Mouse (Mus musculus) forebrain, embryonic 16.5 days (tissue): ENCODE results near the gene Ttbk2. TPM values are rescaled to one million over a fixed set of nuclear protein-coding genes. Genes with fewer than 3 reads are reported as not detected.

Experiments used
- ATAC-seq: fragments of 200-750 bp; cut with Nextera tagmentation; 2 replicates; pipeline ENCODE4 v1.8.0; 2017; ENCODE audit warnings: mild to moderate bottlenecking, moderate library complexity
- H3K27ac ChIP-seq: fragments of 300-500 bp; sonication (generic); 2 replicates; pipeline ENCODE4 v1.5.1; 2014; ENCODE audit warnings: low read length, control low read depth
- H3K27me3 ChIP-seq: fragments of 300-500 bp; sonication (generic); replicated peaks from 2 replicates; pipeline ENCODE4 v1.6.1; 2014; ENCODE audit warnings: low read length; ENCODE audit not compliant: control insufficient read depth, insufficient read depth
- H3K36me3 ChIP-seq: fragments of 300-500 bp; sonication (generic); 2 replicates; pipeline ENCODE4 v1.6.1; 2014; ENCODE audit not compliant: control insufficient read depth, insufficient read depth
- H3K4me1 ChIP-seq: fragments of 300-500 bp; sonication (generic); replicated peaks from 2 replicates; pipeline ENCODE4 v1.6.1; 2014; ENCODE audit warnings: low read length; ENCODE audit not compliant: control insufficient read depth, insufficient read depth
- H3K4me2 ChIP-seq: fragments of 300-500 bp; sonication (generic); 2 replicates; pipeline ENCODE4 v1.6.1; 2014; ENCODE audit warnings: mild to moderate bottlenecking, low read length, control low read depth
- H3K4me3 ChIP-seq: fragments of 300-500 bp; sonication (generic); replicated peaks from 2 replicates; pipeline ENCODE4 v1.5.1; 2014; ENCODE audit warnings: mild to moderate bottlenecking, low read length, control low read depth
- H3K9ac ChIP-seq: fragments of 300-500 bp; sonication (generic); replicated peaks from 2 replicates; pipeline ENCODE4 v1.6.1; 2014; ENCODE audit warnings: low read depth, low read length, control low read depth
- H3K9me3 ChIP-seq: fragments of 300-500 bp; sonication (generic); 2 replicates; pipeline ENCODE4 v1.6.1; 2016; ENCODE audit warnings: low read length; ENCODE audit not compliant: control insufficient read depth
- WGBS: fragments of 180-500 bp; shearing (Covaris S2); extraction: QIAGEN DNeasy Blood & Tissue Kit; methylation state at CpG from one replicate; pipeline ENCODE4 v1.1.7; 2014; 5-methylcytosine and 5-hydroxymethylcytosine counted together
- polyA plus RNA-seq: library from polyadenylated mRNA; unstranded; fragments of >200 nt; fragmentation: Nextera tagmentation; extraction: Ambion mirVana; gene quantifications from 2 replicates; pipeline ENCODE4 v1.2.1, GENCODE M21; 2015

Ttbk2 gene
- 11.9 and 12.5 TPM in 2 replicates for polyA plus RNA-seq

DNA sequence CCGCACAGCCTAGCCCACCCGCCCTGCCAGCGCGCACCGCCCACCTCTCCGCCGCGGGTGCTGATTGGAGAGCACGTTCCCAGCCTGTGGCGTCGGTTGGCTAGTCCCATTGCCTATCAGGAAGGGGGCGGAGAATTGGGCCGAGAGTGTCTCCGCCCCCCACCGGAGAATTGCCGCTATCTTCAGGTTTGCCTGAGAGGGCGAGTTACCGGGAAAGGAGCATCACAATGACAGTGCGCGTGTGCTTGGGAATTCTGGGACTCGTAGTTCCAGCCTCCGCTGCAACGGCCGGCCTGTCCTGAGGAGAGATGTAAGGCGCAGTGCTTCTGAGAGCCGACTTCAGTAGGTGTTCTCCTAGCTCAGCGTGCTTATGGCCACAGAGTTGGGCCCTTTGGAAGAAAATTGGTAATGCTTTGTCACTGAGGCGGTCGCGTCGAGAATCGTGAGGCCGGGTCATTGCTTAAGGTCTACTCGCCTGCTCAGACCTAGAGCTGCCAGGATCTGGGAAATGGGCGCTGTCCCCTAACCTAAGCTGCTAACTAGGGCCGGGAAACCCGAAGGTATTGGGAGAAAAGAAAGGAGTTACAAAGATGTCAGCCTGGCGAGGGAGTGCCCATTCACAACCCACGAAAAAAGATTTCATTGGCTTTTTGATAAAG lies at the start of gene Ttbk2:
Gene Ttbk2 (minus strand): TSS at position 181 of the 659 bp plus-strand sequence.
- Histone ChIP-seq H3K9ac (peak within 1 kb of the TSS; percentile 90), H3K4me3 (peak within 1 kb of the TSS; percentile 99), H3K36me3 (no peaks in the 10 kb centered on the region), H3K27me3 (no peaks in the 10 kb centered on the region), H3K27ac (peak within 1 kb of the TSS; percentile 79), H3K4me2 (peak within 1 kb of the TSS; percentile 57), H3K9me3 (no peaks in the 10 kb centered on the region), H3K4me1 (peaks cover 18% of the 10 kb centered on the region)
- WGBS = under 1% methylated on average over 39 of the region's 39 CpGs
- peak; percentile 100 for ATAC-seq

- peaks cover 14% of the 10 kb centered on the region for H3K36me3 ChIP-seq
These were observed 46.0 kb upstream of the Ttbk2 start for GRCm38 (mm10) chr2:120896361-120896760.

DNA sequence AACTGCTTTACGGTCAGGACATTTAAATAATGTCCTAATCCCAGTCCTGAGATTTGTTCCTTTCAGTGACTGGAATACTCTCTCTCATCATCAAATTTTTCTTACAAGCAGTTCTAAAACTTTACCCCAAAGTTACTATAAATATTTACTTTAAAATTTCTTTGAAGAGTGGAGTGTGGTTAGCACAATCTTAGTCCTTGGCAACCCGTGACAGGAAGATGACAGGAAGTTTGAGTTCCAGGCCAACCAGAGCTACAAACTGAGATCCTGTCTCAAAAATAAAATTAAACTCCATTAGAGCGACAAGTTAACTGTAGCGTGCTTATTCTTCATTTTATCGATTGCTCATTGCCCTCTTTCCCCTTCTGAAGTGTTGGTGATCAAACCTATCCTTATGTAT lies 37.2 kb upstream of the Ttbk2 start:
- Histone ChIP-seq H3K9ac (no peak overlapping the region), H3K27me3 (no peaks in the 10 kb centered on the region), H3K4me2 (no peak overlapping the region), H3K9me3 (no peaks in the 10 kb centered on the region), H3K27ac (no peak overlapping the region), H3K36me3 (peaks cover 13% of the 10 kb centered on the region), H3K4me1 (no peaks in the 10 kb centered on the region), H3K4me3 (no peak overlapping the region)
- no peak for ATAC-seq
- 87% methylated on average over 5 of the region's 5 CpGs for WGBS

More at GRCm38 (mm10) chr2:120896361-120896760, 46.0 kb upstream of the Ttbk2 start:
- no peak overlapping the region for H3K4me3 ChIP-seq
- no peaks in the 10 kb centered on the region for H3K4me1 ChIP-seq
- H3K9ac ChIP-seq = no peak overlapping the region
- ATAC-seq = no peak
- WGBS = 98% methylated on average over 3 of the region's 3 CpGs
- H3K27me3 ChIP-seq = no peaks in the 10 kb centered on the region
- no peak overlapping the region for H3K4me2 ChIP-seq
- no peak overlapping the region for H3K27ac ChIP-seq
- H3K9me3 ChIP-seq = no peaks in the 10 kb centered on the region

DNA sequence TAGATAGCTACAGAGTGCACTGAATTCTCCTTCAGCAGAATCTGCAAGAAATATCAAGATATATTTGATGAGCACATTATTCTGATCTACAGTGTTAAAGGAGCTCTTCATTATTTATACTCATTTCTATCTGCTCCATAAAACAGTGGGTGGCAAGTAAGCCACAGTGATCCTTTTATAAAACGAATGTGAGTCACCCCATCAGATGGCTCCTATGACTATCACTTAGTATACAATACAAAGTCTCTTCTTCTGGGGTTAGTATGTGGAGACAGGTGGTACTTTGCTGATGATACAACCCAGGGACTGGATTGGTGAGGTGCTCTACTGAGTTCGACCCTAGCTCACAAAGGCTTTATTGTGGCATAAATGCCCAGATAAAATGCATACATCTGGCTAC lies 22.8 kb upstream of the Ttbk2 start:
- H3K27me3 ChIP-seq = no peaks in the 10 kb centered on the region
- no peak for ATAC-seq
- H3K4me1 ChIP-seq = no peaks in the 10 kb centered on the region; the same call in 1 of the 2 replicates
- no peaks in the 10 kb centered on the region for H3K9me3 ChIP-seq
- H3K4me3 ChIP-seq = no peak overlapping the region
- H3K36me3 ChIP-seq = peaks cover 20% of the 10 kb centered on the region
- H3K27ac ChIP-seq = no peak overlapping the region
- no peak overlapping the region for H3K9ac ChIP-seq
- no peak overlapping the region for H3K4me2 ChIP-seq
- WGBS = 84% methylated on average over 2 of the region's 2 CpGs

GRCm38 (mm10) chr2:120871447-120872336 lies 21.3 kb upstream of the Ttbk2 start:
- Histone ChIP-seq H3K9me3 (no peaks in the 10 kb centered on the region), H3K9ac (no peak overlapping the region), H3K4me2 (no peak overlapping the region), H3K27ac (no peak overlapping the region; the same call in 1 of the 2 replicates), H3K27me3 (no peaks in the 10 kb centered on the region), H3K4me1 (no peaks in the 10 kb centered on the region; the same call in 1 of the 2 replicates), H3K36me3 (peaks cover 16% of the 10 kb centered on the region), H3K4me3 (no peak overlapping the region)
- no peak for ATAC-seq
- WGBS = 54% methylated on average over 9 of the region's 9 CpGs

DNA sequence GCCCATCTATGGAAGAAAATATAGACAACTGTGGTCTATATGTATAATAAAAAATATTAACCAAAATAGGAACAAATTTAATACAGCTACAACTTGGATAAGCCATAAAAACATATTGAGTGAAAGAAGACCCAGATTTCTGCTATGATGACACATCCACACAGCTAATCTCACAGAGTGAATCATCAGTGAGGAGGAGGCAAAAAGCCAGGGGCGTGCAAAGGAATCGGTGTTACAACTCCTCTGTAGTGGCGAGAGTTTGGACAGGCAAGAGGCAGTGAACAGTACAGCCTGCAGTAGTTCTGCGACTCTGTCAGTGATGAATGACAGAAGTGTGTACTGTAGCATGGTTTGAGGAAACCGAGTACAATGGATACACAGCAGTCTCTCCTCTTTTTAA lies 16.9 kb upstream of the Ttbk2 start:
- Histone ChIP-seq H3K27ac (no peak overlapping the region), H3K9ac (no peak overlapping the region), H3K4me2 (no peak overlapping the region), H3K4me1 (no peaks in the 10 kb centered on the region; the same call in 1 of the 2 replicates), H3K4me3 (no peak overlapping the region), H3K36me3 (peaks cover 23% of the 10 kb centered on the region), H3K27me3 (no peaks in the 10 kb centered on the region), H3K9me3 (no peaks in the 10 kb centered on the region)
- no peak for ATAC-seq
- WGBS = 87% methylated on average over 5 of the region's 5 CpGs

DNA sequence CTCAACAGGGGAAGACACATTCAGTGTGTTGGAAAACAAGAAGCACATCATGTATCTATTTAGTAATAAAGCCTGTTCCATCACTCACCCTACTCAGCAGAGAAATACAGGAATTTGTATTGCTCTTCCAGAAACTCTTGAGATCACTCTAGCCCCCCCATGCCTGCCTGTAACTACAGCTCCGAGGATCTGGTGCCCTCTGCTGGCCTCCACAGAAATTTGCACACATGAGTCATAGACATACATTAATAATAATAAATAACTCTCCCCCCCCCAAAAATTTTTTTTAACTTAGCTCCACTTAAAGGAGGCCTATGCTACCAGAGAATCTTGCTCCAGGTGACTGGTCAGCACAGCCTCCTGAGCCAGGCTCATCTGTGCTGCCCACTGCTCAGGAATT lies 16.2 kb upstream of the Ttbk2 start:
- no peak overlapping the region for H3K4me3 ChIP-seq
- H3K9me3 ChIP-seq = no peaks in the 10 kb centered on the region
- 25% methylated on average over 1 of the region's 1 CpGs for WGBS
- H3K36me3 ChIP-seq = peaks cover 25% of the 10 kb centered on the region
- no peak overlapping the region for H3K9ac ChIP-seq
- ATAC-seq = no peak
- H3K27me3 ChIP-seq = no peaks in the 10 kb centered on the region
- H3K4me2 ChIP-seq = no peak overlapping the region
- H3K4me1 ChIP-seq = no peaks in the 10 kb centered on the region; the same call in 1 of the 2 replicates
- no peak overlapping the region for H3K27ac ChIP-seq

DNA sequence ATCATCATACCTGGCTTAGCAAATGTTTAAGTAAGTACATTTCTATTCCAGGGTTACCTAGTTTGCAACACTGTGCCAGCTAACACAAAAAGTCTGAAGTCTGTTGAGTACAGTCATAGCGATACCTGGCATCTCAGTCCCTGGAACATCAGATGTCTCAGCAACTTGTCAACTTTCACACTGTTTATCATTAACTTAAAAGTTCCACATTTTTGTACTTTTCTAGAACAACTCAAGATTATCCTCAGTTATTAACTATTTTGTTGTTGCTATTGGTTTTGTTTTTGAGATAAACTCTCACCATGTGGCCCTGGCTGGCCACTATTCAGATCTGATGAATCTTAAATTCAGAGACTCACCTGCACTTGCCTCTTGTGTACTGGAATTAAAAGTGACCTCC lies 13.0 kb upstream of the Ttbk2 start:
- no peak overlapping the region for H3K9ac ChIP-seq
- no peaks in the 10 kb centered on the region for H3K27me3 ChIP-seq
- no peaks in the 10 kb centered on the region for H3K4me1 ChIP-seq
- no peak overlapping the region for H3K27ac ChIP-seq
- H3K36me3 ChIP-seq = peaks cover 33% of the 10 kb centered on the region
- ATAC-seq = no peak
- WGBS = 97% methylated on average over 1 of the region's 1 CpGs
- H3K9me3 ChIP-seq = no peaks in the 10 kb centered on the region
- H3K4me2 ChIP-seq = no peak overlapping the region
- no peak overlapping the region for H3K4me3 ChIP-seq

DNA sequence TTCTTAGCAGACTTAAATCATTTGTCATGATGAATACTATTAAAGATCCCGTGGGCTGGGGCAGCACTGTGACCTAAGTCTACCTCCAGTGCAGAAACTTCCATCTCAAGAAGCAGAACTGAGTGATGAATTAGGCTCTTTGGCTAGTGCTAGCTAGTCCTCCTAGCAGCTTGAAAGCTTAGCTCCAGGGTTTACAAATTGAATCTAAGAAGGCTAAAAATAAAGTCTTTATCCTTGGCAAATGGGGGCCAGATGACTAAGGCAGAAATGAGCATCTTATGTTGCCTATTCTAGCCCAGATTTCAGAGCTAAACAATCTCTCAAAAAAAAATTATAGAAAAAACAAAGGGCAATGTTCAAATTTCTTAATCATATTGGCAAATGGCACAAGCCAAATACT lies 10.3 kb upstream of the Ttbk2 start:
- Histone ChIP-seq H3K9ac (no peak overlapping the region), H3K9me3 (no peaks in the 10 kb centered on the region), H3K4me2 (no peak overlapping the region), H3K27ac (no peak overlapping the region), H3K4me3 (no peak overlapping the region), H3K27me3 (no peaks in the 10 kb centered on the region), H3K4me1 (no peaks in the 10 kb centered on the region), H3K36me3 (peaks cover 28% of the 10 kb centered on the region)
- 88% methylated on average over 1 of the region's 1 CpGs for WGBS
- no peak for ATAC-seq
